Mouse (Mus musculus): ENCODE results near the gene Prss12.

Prss12 gene

DNA sequence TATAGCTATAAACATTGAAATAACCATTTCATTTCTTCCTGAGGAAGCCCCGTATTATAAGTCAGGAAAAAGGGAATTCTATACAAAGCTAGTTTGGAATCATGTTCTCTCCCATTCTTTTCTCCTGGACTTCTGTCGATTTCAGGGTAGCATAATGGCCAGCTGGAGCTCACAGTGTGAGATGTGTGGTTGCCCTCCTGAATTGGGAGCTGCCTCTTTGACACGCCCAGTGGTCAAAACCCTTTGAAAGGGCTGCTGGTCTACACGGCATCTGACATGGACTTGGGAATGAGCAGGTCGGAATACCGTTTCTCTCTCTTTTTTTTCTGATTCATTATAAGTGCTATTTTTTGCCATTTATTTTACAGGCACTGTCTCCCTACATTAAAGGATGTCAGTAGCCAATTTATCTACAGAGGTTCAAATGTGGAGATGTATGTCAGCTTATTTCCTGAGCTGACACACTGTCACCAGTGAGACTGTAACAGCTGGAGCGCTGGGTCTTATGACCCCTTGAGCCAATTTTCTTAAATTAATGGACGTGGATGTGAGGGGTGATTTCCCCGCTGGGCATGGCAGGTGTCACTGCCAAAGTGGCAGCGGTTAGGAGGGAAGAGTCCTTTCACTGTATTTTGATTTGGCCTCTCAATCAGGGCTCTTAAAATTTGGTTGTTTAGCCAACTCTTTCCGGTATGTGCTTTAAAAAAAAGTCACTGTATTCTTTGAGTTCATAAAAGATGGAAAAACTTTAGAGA, 79.8 kb downstream of the Prss12 start:
- DNase-seq (ENCODE audit: low read depth in 2 of 2, low spot score in 2 of 2): no peak

DNA sequence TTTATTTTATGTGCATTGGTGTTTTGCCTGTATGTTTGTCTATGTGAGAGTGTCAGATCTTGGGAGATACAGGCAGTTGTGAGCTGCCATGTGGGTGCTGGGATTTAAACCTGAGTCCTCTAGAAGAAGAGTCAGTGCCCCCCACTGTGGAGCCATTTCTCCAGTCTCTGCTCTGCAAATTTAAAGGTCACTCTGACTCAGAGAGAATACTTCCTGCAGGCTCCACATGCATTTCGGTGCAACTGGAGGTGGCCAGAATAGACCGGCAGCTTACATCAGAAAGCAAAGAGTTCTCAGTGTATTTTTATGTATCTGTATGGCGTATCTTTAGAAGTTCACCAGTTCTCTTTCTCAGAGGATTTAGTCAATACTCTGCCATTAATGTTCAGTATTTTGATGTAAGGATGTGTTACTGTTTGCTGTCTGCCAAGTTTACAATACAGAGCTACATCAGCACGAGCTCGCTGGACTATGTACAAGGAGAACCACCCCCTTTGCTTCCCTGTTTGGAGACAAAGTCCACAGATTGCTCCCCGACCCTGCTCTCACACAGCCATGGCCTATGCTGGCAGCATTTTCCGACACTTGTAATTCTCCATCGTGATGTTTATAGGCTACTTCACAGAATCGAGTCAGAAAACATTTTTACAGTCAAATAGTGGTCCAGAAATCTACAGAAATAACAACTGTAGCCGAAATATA, 81.2 kb downstream of the Prss12 start:
- DNase-seq (ENCODE audit: low read depth in 2 of 2, low spot score in 2 of 2): no peak

DNA sequence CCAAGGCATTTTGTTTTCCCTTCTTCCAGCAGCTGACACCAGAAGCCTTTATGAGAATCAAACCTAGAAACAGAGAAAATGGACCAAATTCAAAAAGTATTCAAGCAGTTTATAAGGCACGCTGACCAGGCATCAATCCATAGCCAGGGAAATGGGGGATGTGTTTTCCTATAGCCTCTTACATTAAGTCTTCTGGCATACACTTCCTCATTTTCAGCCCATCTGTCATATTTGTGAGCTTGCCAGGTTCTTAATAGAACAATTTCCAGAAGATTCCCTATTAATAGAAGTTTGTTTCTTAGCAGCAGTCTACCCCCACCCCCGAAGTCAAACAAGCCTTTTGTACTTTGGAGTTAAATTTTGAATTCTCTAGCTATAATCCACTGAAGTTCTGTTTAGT, 84.4 kb downstream of the Prss12 start:
- DNase-seq (ENCODE audit: low read depth in 2 of 2, low spot score in 2 of 2): no peak

DNA sequence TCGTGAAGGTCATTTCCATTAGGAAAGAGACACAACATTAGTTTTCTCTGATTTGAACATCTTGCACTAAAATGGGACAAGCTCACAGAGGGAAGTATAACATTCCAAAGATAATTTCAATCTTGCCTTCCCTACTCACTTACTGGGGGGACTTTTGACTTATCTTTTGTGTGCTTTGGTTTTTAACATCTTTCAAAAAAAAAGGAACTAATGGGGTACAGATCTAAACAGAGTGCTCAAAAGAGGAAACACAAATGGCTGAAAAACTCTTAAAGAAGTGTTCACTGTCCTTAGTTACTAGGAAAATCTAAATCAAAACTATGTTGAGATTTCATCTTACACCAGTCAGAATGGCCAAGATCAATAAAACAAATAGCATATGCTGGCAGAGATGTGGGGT, 90.6 kb downstream of the Prss12 start:
- no peak for DNase-seq (ENCODE audit: low read depth in 2 of 2, low spot score in 2 of 2)

DNA sequence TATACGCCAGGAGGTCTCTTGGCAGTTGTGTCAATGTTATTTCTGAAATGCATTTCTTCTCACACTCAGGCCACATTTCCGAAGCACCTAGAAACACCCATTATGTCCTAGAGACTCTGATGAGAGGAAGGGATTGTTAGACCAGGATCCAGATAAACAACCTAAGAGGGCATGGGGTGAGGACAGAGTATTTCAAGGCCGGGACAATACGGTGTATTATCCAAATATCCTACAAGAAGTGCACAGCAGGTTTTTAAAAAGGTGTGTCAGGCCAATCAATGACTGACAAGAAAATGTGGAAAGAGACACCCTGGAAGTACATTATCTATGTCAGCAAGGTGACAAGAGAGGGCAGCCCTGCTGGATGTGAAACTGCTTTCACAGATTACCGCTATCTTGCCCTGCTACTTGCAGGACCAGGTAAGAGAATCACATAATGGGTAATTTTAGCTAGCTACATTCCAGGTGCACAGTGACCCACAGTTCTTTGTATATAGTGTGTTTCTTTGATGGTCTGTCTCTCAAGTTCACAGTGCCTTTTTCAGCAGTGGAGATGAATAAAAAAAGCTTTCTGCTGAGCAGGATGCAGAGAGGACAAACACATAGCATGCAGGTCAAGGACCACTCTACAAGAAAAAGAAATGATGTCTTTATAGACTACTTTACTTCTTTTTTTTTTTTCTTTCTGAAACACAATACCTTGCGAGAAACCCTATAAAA, 97.0 kb downstream of the Prss12 start:
- no peak for DNase-seq (ENCODE audit: low read depth in 2 of 2, low spot score in 2 of 2)

DNA sequence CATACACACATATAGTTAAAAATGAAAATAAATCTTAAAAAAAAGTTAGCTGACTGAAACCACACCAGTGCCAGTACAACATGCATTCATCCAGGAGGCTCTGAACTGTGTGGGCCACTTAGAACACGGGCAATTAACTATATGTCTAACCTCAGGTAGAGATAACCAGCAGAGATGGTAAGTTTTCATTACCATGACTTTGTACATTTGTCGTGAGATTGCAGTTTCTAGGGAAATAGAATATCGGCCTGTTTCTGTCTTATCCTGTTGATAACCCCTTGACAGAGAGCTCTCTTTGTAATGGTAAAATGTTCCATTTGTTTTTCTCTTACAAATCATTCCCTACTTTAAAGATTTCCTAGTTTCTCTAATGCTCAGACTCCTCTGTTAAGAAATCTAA, 103.8 kb downstream of the Prss12 start:
- no peak for DNase-seq (ENCODE audit: low read depth in 2 of 2, low spot score in 2 of 2)

DNA sequence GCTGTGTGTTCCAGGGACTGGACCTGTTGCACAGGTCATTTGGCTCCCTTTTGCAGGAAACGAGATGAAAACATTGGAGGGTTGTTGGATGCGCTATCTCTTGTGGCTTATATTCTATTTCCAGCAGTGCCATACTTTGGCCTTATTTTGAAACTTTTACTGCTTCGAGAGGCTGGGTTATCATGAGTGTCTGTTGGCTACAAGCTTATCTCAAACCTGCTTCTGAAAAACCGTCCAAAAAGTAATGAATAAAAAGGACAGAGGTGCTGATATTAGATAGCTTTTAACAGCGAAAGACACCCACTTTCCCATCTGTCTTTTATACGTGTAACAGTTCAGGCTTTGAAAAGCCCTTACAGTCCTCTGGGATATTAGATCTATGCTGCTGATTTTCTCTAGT, 107.2 kb downstream of the Prss12 start:
- no peak for DNase-seq (ENCODE audit: low read depth in 2 of 2, low spot score in 2 of 2)

DNA sequence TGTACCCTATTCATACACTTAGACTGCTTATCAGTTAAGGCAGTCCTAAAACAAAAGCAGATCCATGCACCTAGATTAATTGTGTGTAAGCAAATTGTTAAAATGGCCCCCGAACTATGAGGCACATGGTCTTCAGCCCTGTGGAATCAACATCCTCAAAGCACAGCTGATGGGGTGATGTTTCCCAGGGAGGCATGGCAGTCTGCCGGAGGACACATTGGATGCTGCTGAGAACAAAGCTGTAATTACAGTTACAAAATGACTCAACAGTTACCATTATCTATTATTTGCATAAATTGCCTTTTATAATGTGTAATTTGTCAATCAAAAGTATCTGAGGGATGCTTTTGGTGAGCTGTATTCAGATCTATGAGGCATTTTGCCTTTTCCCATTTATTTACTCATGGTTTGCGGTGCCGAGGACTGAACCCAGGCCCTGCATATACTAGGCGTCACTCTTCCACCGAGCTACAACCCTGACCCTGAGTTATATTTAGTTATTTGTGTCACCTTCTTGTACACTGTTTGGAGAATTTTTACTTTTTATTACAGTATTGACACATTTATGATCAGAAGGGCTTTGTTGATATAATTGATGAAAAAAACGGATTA, 108.6 kb downstream of the Prss12 start:
- no peak for DNase-seq (ENCODE audit: low read depth in 2 of 2, low spot score in 2 of 2)

Measured in CD8-positive naive resting alpha-beta T cell, adult 2 months (primary cell).